Mouse (Mus musculus) liver, embryonic 14.5 days (tissue): ENCODE measurements around the gene Adamtsl3.

Experiments
- CTCF ChIP-seq: IDR thresholded peaks from 2 replicates; pipeline ENCODE4 v1.5.1; 2016; ENCODE audit warnings: antibody characterized with exemption, low read depth, control low read depth
- EP300 ChIP-seq: IDR thresholded peaks from 2 replicates; pipeline ENCODE4 v1.6.1; 2016; ENCODE audit warnings: antibody characterized with exemption, low read depth

GRCm38 (mm10) chr7:82478861-82479755 lies 143.6 kb downstream of the Adamtsl3 start:
- no peak for TF ChIP-seq EP300
- no peak for TF ChIP-seq CTCF
